Mouse (Mus musculus): ENCODE results near the gene Higd2a.

The Higd2a gene

DNA sequence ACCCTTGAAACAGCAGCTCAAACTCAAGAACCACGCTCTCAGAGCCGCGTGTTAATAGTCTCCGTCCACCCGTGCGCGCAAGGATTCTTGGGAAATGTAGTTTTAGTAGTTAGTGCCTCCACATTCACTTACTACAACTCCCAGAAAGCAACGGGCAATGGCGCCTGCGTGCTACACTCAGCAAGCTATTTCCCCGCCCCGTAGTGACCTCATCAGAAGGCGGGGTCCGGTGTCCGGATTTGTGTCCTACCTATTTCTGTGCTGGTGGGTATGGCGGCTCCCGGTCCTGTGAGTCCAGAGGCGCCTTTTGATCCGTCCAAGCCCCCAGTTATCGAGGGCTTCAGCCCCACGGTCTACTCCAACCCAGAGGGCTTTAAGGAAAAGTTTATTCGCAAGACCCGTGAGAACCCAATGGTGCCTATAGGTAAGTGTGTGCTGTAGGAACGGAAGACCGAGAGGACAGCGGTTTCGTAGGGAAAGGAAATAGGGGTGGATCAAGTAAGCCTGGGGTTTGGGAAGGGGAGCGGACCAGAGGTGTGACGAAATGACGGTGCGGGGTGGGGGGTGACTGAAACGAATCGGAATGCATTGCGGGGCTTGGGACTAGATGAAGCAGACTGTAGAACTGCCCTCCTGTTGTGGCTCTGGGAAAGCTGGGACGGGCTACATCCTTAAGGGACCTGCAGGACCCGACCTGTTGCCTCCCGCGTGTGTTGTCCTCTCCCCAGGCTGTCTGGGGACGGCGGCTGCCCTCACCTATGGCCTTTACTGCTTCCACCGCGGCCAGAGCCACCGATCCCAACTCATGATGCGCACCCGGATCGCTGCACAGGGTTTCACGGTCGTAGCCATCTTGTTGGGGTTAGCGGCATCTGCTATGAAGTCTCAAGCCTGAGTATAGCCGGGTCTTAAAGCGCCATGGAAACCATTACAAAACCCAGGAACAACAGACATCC, at the start of gene Higd2a, which contains the start of gene Nop16:
Higd2a (plus strand) TSS at position 212 of the 956 bp plus-strand sequence.
Nop16 (minus strand) TSS at position 95 of the 956 bp plus-strand sequence.
- DNase-seq (ENCODE audit: low read depth in 2 of 2, low spot score in 2 of 2): peak; percentile 94 to 95

DNA sequence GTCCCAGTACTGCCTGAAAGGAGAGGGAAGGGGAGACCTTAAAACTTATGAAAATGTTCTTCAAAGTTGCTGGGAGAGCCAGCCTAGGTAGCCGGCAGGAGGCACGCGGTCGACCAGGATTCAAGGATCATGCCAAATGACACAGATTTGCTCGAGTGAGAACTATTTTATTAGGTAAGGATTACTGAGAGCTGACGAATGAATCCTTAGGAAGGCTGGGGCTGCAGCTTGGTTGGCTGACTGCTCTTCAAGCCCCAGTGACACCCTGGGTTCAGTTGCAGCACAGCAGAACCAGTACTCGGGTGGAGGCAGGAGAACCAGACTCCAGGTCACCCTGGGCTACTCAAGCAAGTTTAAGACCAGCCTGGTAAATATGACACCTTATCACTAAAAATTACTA, 42.0 kb upstream of the Higd2a start:
- no peak for DNase-seq (ENCODE audit: low read depth in 2 of 2, low spot score in 2 of 2)

DNA sequence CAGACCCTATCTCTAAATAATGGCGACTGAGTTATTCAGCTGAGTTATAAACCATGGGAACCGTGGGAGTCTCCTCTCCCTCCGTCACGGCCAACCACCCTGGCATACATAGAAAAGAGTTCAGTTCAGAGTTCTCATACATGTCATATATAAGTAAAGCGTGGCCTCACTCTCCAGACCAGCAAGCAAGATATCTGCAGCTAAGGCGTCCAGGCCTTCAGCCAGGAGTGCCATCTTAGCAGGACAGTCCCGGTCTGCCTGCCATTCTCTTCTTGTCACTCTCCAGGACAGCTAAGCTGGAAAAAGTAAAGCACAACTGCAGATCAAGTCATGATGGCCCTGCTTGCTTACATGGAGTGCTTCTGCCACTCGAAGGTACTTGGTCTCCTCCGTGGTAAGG, 33.8 kb upstream of the Higd2a start:
- DNase-seq (ENCODE audit: low read depth in 2 of 2, low spot score in 2 of 2): no peak

DNA sequence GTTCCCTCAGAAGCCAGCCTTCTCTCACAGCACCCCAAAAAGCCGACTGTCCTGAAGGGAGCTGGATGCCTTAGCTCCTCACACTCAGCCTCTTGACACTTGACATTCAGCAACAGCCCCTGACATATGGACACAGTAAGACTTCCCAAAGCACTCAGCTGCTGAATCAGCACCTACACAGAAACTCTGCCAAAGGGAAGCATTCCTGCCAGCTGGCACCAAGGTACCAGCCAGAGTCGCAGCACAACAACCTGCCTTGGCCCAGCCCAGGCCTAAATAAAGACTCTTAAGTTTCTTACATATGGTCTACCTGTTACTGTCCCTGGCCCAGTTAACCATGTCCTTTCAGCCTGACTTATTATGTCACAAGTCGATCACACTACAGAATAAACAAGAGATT, 33.2 kb upstream of the Higd2a start:
- no peak for DNase-seq (ENCODE audit: low read depth in 2 of 2, low spot score in 2 of 2)

DNA sequence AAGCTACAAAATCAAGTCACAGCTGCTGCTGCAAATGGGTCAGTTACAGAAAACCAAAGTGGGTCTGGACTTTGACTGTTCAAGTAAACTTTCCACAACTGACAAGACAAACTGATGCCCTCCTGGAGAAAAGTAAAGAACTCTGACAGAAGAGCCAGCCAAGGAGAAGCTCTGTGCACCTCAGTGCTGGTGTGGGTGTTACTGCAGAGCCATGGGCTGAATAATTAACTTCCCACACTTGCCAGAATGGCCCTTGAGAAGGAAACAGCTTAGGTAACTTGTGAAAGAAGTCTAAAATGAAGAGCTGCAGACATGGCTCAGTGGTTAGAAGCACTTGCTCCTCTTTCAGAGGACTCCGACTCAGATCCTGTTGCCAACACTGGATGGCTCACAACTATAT, 32.4 kb upstream of the Higd2a start:
- DNase-seq (ENCODE audit: low read depth in 2 of 2, low spot score in 2 of 2): no peak

DNA sequence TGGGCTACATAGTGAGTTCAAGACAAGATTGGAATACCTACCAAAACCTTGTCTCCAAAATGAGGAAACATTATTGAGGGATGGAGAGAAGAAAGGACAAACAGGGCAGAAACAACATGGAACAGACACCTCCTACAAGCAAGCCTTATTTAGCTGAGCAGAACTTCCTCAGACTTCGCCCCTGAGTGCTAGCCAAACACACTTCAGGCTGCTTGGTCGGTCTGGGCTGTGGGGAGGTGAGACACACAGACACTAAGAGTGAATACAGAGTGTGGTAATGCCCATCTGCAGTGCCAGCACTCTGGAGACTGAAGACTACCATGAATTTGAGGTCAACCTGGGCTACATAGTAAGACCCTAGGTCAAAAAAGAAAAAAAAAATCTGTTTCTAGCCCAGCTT, 30.4 kb upstream of the Higd2a start:
- DNase-seq (ENCODE audit: low read depth in 2 of 2, low spot score in 2 of 2): no peak

DNA sequence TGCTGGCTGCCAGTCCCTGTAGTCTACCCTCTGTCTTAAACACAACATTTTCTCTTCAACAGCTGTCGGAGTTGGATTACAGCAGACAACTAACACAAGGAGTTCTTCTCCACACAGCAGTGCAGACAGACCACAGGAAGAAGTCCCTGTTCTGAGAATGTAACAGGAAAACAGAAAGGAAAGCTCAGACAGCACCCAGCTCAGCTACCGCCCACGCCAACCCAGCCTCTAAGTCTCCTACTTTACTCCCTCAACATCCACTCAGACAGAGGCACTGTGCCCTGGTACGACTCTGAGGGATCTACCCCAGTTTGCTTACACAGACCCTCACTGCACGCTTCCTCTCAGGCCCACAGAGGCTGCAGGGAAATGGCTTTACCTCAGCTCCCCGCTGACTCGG, 29.4 kb upstream of the Higd2a start:
- no peak for DNase-seq (ENCODE audit: low read depth in 2 of 2, low spot score in 2 of 2)

DNA sequence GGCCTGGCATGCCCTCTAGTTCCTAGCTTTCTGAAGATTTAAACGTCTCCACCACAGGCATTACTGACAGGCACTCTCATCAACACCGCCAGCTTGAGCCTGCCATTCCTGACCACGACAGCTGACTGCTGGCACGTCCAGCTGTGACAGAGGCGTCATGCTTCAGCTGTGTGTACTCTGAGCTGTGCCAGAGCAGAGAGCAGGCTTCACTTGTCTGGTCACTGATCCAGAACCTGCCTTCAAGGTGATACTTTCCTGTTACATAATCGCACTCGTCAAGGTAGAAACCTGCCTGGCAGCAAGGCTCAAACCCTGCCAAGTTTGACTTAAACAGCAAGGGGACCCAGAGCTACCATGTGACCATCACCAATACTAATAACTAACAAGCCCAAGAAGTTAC, 27.4 kb upstream of the Higd2a start:
- no peak for DNase-seq (ENCODE audit: low read depth in 2 of 2, low spot score in 2 of 2)

DNA sequence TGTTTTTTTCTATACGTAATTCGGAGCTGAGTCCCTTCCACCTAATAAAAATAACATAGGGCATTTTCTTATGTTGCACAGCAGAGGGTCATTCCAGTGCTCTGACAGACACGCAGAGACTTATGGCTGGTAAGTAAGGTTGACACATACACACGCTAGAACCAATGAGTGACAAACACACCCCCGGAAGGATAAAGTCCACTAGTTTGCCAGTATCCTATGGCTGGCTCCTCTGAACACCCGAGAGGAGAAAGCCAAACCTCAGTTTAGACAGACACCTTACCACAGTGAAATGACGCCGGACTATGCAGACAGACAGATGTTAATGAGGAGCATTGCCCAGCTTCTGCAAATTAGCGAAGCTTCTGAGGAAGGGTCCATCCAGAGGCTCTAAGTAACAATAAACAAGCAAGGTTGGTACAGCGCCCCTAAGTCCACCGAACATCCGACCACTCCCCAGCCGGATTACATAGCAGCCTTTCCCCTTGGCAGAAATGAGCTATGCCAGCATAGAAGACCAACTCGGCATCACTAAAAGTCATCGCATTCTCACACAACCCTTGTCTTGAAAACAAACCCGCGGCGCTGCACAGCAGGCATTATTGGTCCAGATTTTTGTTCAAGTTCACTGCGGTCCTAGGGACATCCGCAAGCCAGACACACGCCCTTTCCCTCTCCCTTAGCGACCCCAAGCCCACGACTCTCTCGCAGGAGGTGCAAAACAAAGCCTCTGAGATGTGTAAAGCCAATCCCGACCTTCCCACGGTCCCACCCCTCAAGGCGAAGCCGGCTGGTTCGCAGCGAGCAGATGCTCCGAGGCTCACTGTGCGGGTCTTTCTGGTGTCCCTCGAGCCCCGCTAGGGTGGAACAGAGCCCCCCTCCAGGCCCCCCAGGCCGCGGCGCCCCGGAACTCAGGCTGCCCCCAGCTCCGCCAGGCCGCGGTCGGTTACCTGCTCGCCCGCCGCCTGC, 25.5 kb upstream of the Higd2a start:
- peak in 1 of 2 experiments; percentile 6 for DNase-seq (ENCODE audit: low read depth in 2 of 2, low spot score in 2 of 2)

DNA sequence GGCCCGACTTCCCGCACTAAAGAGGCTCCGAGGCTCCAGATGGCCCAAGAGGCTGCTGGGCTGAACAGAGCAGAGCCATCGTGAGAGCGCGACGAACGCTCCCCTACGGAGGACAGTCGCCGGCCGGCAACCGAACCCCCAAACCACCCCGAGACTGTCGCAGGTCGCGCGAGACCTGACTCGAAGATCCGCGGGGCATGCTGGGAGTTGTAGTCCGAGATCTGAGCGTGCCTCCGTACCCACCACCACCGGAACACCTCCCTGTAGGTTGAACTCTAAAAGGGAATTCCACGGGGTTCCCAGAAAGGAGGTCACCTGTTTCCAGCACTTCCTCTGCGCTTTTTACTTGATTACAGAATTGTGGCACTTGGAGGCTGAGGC, 24.8 kb upstream of the Higd2a start, which contains the start of gene 4833439L19Rik:
4833439L19Rik (minus strand) TSS at position 235 of the 381 bp plus-strand sequence.
- peak; percentile 88 to 94 for DNase-seq (ENCODE audit: low read depth in 2 of 2, low spot score in 2 of 2)

DNA sequence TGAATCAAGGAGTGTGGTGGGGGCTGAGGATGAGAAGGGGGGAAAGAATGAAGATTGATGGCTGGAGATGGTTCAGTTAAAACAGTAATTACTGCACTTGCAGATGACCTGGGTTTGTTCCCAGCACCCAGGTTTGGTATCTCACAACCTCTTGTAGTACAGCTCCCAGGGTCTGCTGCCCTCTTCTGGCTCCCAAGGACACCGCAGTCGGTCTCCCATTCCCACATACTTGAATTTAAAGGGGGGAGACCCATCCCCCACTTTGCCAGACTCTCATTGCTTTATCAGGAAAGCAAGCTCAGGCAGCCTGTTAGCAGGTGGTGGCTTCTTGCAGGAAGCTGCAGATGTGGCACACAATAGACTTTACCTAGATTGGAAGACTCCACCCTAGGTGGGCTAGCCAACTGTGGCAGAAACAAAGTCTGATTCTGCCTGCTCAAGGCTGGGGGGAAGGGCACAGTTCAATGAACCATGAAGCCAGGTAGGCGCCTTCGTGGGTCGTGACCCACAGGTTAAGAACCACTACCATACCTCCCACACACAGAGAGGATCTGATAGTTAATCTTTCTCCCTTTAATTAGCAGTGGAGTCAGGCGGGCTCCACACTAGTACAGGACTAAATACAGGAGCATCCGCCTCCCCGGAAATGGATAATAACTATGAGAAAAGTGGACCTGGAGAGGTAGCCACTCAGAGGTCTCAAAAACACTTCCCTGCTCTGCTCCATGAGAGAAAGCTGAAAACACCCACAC, 24.2 kb upstream of the Higd2a start:
- DNase-seq (ENCODE audit: low read depth in 2 of 2, low spot score in 2 of 2): peak in 1 of 2 experiments; percentile 16

DNA sequence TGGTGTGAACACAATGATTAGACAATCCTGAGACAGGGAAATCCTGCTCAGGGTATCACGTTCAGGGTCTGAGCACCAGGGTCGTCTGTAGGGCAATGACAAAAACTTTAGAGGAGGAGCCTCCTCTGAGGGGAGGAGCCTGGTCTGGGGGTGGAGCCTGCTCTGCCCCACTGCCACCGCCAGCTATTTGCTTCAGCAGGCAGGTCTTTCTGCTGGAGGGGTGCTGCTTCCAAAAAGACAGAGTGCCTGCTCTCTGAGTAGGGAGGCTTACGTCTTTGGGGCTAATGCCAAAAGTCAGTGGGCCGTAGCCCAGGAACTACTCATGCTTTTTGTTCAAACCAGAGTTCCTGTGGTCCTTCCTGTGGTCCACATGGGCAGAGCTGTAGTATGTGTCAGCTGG, 21.6 kb upstream of the Higd2a start:
- DNase-seq (ENCODE audit: low read depth in 2 of 2, low spot score in 2 of 2): no peak

DNA sequence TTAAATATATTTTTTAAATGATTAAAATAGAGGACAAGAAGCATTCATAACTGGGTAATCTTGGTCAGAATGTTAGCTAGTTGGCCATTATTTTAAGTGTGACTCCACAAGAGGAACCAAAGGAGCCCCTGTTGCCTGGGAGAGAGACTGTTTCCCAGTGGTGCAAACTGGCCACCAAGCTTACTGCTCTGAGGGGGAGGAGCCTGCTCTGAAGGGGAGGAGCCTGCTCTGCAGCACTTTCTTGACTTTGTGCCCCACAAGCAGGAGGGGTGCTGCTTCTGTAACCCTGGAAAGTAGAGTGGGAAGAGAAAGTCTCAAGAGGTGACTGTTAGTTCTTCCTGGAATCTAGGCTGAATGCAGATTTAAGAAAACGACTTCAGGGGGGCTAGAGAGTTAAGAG, 20.7 kb upstream of the Higd2a start:
- DNase-seq (ENCODE audit: low read depth in 2 of 2, low spot score in 2 of 2): no peak

DNA sequence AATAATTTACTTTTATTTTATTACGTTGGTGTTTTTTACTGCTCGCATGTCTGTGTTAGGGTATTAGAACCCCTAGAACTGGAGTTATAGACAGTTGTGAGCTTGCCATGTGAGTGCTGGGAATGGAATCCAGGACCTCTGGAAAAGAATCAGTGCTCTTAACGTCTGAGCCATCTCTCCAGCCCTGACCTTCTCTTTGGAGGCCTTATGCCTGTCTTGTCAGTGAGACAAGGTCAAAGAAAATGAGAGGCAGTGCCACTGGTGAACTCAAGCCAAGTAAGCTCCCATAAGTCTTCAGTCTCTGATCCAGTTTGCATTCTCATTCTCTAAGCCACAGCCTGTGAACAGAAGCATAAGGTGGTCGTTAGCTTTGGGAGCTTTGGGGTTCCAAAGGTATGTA, 19.3 kb upstream of the Higd2a start:
- no peak for DNase-seq (ENCODE audit: low read depth in 2 of 2, low spot score in 2 of 2)

DNA sequence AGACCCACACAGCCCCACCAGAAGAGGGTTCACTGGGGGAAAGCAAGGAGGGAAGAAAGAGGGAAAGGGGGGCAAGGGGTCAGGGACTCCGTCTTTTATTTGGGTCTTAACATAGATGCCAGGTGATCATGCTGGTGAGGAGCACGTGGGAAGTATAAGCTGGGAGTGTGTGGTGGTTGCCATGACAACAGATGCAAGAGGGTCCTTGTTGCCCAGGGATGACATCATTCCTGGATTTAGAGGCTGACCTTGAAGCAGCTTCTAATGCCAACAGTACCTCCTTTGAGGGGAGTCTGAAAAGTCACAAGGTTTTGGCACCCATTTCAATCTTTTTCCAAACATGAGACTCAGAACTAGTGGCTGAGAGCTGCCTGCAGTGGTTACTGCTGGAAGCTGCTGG, 18.4 kb upstream of the Higd2a start:
- DNase-seq (ENCODE audit: low read depth in 2 of 2, low spot score in 2 of 2): no peak

DNA sequence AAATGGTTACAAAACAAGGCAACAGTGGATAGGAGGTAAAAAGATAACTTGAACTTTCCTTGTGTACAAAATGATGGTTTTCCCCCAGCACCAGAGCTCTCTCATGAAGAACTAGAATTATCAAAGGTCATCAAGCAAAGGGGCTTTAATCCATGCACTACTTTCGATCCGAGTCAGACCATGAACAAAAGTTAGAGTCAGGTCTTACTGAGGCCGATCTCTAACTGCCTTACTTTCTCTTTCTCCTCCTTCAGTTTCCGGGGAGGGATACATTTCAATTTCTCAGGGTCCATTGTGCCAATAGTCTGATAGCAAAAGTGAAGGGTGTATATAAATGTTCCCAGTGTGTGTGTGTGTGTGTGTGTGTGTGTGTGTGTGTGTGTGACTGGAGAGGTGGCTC, 17.4 kb upstream of the Higd2a start:
- DNase-seq (ENCODE audit: low read depth in 2 of 2, low spot score in 2 of 2): no peak

DNA sequence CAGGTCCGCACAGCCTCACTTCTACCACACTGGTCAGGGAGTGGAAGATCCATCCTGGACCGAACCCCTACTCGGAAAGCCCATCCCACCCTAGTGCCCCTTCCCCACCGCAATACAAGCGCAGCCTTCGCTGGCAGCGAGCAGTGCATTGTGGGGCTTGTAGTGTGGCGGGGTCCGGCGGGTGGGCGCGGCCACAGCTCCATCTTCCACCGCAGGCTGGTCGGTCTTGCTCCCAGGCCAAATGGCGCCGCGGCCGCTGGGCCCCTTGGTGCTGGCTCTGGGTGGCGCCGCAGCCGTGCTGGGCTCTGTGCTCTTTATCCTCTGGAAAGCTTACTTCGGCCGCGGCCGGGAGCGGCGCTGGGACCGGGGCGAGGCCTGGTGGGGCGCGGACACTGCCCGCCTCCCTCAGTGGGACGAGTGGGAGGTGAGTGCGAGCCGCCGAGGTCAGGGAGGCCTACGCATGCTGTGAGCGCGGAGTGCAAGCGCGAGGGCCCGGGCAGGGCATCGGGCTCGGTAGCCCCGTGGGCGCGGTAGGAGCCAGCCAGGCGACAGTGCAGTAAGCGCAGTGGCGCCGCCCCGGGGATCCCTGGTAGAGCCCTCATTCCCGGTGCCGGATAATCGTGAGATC, 15.0 kb upstream of the Higd2a start, which contains the start of gene Arl10:
Arl10 (plus strand) TSS at position 162 of the 628 bp plus-strand sequence.
- peak; percentile 5 to 15 for DNase-seq (ENCODE audit: low read depth in 2 of 2, low spot score in 2 of 2)

DNA sequence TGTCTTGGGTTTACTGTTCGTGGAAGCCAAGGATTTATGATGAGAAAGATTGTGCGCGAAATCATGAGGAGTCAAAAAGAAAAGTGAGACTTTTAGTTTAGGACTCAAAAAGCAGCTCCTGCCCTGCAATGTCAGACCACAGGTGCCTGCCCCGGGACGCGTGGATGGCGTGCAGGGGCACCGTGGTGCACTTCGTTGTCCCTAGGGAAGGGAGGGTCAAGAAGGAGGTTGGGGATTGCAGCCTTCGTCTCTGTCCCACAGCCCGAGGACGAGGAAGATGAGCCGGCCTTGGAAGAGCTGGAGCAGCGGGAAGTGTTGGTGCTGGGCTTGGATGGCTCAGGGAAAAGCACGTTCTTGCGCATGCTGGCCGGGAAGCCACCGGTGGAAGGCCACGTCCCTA, 14.5 kb upstream of the Higd2a start:
- DNase-seq (ENCODE audit: low read depth in 2 of 2, low spot score in 2 of 2): no peak

DNA sequence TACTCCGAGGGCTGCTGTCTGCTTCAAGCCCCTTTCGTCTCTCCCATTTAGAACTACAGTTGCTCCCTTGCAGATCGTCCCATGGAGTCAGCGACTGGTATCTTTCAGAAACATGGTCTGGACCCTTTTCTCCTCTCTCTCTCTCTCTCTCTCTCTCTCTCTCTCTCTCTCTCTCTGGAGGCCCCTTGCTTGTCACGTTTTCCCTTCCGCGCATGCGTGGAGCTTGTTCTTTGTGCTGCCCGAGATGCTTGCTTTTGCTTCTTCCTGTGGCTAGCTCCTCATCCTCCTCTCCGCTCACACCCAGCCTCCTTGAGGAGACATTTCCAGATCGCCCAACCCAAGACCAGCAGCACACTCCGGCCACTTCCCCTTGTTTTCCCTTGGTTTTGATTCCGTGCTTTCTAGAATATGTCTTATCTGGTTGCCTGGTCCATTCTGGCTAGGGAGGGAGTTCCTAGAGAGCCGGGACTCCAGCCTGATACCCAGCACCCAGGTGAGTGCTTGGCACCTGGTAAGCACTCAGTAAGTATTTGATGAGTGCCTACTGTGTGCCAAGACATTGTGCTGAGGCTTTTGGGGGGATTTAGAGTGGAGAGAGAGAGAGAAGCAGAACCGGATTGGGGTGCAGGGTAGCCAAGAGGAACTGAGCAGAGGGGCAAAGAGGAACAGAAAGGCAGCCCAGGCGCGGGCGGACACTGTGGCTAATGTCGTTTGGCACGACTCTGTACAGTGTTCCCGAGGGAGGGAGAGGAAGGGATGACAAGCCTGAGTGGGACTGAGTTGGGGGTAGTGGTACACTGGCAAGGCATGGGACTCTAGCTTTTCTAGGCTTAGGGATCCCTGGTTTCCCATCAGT, 12.1 kb upstream of the Higd2a start:
- no peak for DNase-seq (ENCODE audit: low read depth in 2 of 2, low spot score in 2 of 2)
